Mouse (Mus musculus) C2C12 (cell line): ENCODE measurements at regions not wholly inside any gene's neighbourhood (a gene's known extent, or its start where the extent isn't known, plus 50 kb on each side); places are given as distances from the start of the nearest gene placed in this dataset.

Experiments
- CTCF ChIP-seq: IDR thresholded peaks from one replicate; pipeline ENCODE4 v1.5.1; 2011; ENCODE audit not compliant: control insufficient read depth, insufficient read depth, insufficient read length
- MAX ChIP-seq: IDR thresholded peaks from one replicate; pipeline ENCODE4 v1.6.1; 2011; ENCODE audit warnings: mild to moderate bottlenecking, control low read depth
- MYOG ChIP-seq: IDR thresholded peaks from one replicate; pipeline ENCODE4 v1.6.1; 2011; ENCODE audit not compliant: control insufficient read depth, insufficient read length; ENCODE audit errors: extremely low read depth
- USF1 ChIP-seq: IDR thresholded peaks from one replicate; pipeline ENCODE4 v1.6.1; 2011; ENCODE audit warnings: low read depth, mild to moderate bottlenecking, control low read depth, moderate library complexity

DNA sequence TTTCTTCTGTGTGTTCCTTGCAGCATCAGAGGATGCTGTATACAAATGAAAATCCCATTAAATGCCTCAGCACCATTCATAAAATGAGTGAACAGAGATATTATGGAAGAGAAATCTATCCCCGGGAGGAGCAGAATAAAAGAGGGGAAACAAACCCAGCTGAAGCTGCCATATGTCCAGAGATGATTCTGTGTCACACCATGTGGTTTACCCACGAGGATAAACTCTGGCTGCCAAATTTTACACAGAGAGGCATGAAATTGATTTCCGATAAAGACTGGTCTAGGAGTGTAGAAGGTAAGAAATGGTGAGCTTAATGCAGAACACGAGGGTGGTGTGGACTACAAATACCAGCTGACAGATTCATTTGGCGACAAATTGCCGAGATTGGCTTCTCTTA lies 111.1 kb downstream of the Mbip start:
- TF ChIP-seq CTCF (no peak), USF1 (no peak), MAX (no peak), MYOG (no peak)
